Mouse (Mus musculus) bone marrow macrophage, adult 2 months (primary cell): ENCODE measurements around the gene Chmp5.

ENCODE experiments used
- CTCF ChIP-seq: IDR thresholded peaks from 2 replicates; pipeline ENCODE4 v1.5.1; 2012; ENCODE audit warnings: low read depth, mild to moderate bottlenecking, low read length, moderate library complexity
- POLR2A ChIP-seq: IDR thresholded peaks from 2 replicates; pipeline ENCODE4 v1.6.1; 2012; ENCODE audit warnings: mild to moderate bottlenecking, low read depth, low read length, borderline replicate concordance

- no peak for TF ChIP-seq CTCF
- no peak for TF ChIP-seq POLR2A
Measured at GRCm38 (mm10) chr4:40929046-40929445, 19.2 kb upstream of the Chmp5 start.
